Mouse (Mus musculus) ES-E14 (cell line): ENCODE measurements around the gene Cadm1.

Experiments
- CHD2 ChIP-seq: IDR thresholded peaks from 2 replicates; pipeline ENCODE4 v1.6.1; 2014; ENCODE audit warnings: mild to moderate bottlenecking, low read depth, low read length, inconsistent platforms
- MAFK ChIP-seq: IDR thresholded peaks from 2 replicates; pipeline ENCODE4 v1.6.1; 2014; ENCODE audit warnings: mild to moderate bottlenecking, low read depth, low read length, inconsistent platforms; ENCODE audit not compliant: insufficient read depth
- ZNF384 ChIP-seq: IDR thresholded peaks from 2 replicates; pipeline ENCODE4 v1.6.1; 2012; ENCODE audit warnings: low read depth, low read length, inconsistent platforms

GRCm38 (mm10) chr9:47652936-47653335 is 123.0 kb downstream of the Cadm1 start:
- no peak for TF ChIP-seq MAFK
- no peak for TF ChIP-seq CHD2
- TF ChIP-seq ZNF384 = no peak
